Mouse (Mus musculus) E14TG2a.4 (cell line): Measurements from ENCODE around the gene Fstl1.

ENCODE experiments used
- CTCF ChIP-seq: conservative IDR thresholded peaks from 2 replicates; pipeline ENCODE4 v1.5.1; 2014; ENCODE audit warnings: low read length
- NANOG ChIP-seq: IDR thresholded peaks from 2 replicates; pipeline ENCODE4 v1.6.1; 2014; ENCODE audit warnings: borderline replicate concordance, low read length, mixed read lengths
- POU5F1 ChIP-seq: IDR thresholded peaks from 2 replicates; pipeline ENCODE4 v1.6.1; 2014; ENCODE audit warnings: low read length, borderline replicate concordance

DNA sequence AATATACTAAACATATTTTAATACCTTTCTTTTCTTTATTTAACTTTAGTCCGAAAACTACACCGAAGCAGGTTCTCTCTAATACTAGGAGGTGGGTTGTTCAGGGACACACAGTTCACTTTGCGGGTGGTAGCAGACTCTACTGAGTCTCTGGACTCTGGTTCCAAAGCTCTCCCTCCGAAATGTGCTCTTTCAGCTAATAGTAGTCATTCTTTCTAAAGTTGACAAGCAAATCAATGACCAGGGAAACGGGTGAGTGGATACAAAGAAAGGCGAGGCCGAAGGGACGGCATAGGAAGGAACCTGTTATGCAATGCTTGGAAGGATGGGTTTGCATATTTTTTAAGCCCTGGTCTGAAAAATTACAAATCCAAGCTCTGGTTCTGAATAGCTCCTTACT, 80.8 kb downstream of the Fstl1 start:
- no peak for TF ChIP-seq CTCF
- TF ChIP-seq POU5F1, result no peak
- TF ChIP-seq NANOG, result no peak
